Mouse (Mus musculus) heart, embryonic 12.5 days (tissue): ENCODE results near the gene Gpat2. TPM values are rescaled to one million over a fixed set of nuclear protein-coding genes. Genes with fewer than 3 reads are reported as not detected.

Experiments
- ATAC-seq: fragments of 200-750 bp; cut with Nextera tagmentation; 2 replicates; pipeline ENCODE4 v1.8.0; 2017; ENCODE audit warnings: moderate TSS enrichment, moderate library complexity; ENCODE audit not compliant: insufficient number of reproducible peaks, low FRiP score
- H3K27ac ChIP-seq: fragments of 300-500 bp; sonication (generic); 2 replicates; pipeline ENCODE4 v1.5.1; 2016; ENCODE audit warnings: mild to moderate bottlenecking, moderate library complexity; ENCODE audit not compliant: poor library complexity, severe bottlenecking
- H3K27me3 ChIP-seq: fragments of 300-500 bp; sonication (generic); replicated peaks from 2 replicates; pipeline ENCODE4 v1.6.1; 2016; ENCODE audit warnings: mild to moderate bottlenecking, moderate library complexity
- H3K36me3 ChIP-seq: fragments of 300-500 bp; sonication (generic); 2 replicates; pipeline ENCODE4 v1.6.1; 2016; ENCODE audit warnings: mild to moderate bottlenecking, moderate library complexity
- H3K4me1 ChIP-seq: fragments of 300-500 bp; sonication (generic); replicated peaks from 2 replicates; pipeline ENCODE4 v1.6.1; 2016; ENCODE audit warnings: mild to moderate bottlenecking
- H3K4me2 ChIP-seq: fragments of 300-500 bp; sonication (generic); 2 replicates; pipeline ENCODE4 v1.6.1; 2016; ENCODE audit warnings: mild to moderate bottlenecking, moderate library complexity
- H3K4me3 ChIP-seq: fragments of 300-500 bp; sonication (generic); 2 replicates; pipeline ENCODE4 v1.5.1; 2016; ENCODE audit warnings: mild to moderate bottlenecking
- H3K9ac ChIP-seq: fragments of 300-500 bp; sonication (generic); 2 replicates; pipeline ENCODE4 v1.6.1; 2016; ENCODE audit warnings: mild to moderate bottlenecking, moderate library complexity
- H3K9me3 ChIP-seq: fragments of 300-500 bp; sonication (generic); replicated peaks from 2 replicates; pipeline ENCODE4 v1.6.1; 2016; ENCODE audit warnings: mild to moderate bottlenecking, moderate library complexity
- WGBS: fragments of 180-500 bp; shearing (Covaris S2); methylation state at CpG from one replicate; pipeline ENCODE4 v1.1.7; 2016; 5-methylcytosine and 5-hydroxymethylcytosine counted together
- polyA plus RNA-seq: library from polyadenylated mRNA; unstranded; fragments of >200 nt; fragmentation: Nextera tagmentation; extraction: Ambion mirVana; gene quantifications from 2 replicates; pipeline ENCODE4 v1.2.1, GENCODE M21; 2016

Gpat2 gene
- polyA plus RNA-seq, 1 experiment from 2014 or later: 0.45 TPM

GRCm38 (mm10) chr2:127394606-127395161, 30.3 kb upstream of the Gpat2 start:
- Histone ChIP-seq H3K9ac (no peak overlapping the region), H3K4me2 (no peak overlapping the region), H3K9me3 (no peaks in the 10 kb centered on the region), H3K4me3 (no peak overlapping the region), H3K27ac (peak overlapping the region; percentile 39), H3K4me1 (peaks cover 29% of the 10 kb centered on the region), H3K27me3 (no peaks in the 10 kb centered on the region), H3K36me3 (no peaks in the 10 kb centered on the region)
- 49% methylated on average over 5 of the region's 5 CpGs for WGBS
- ATAC-seq: 0 out of 2 replicates have a peak, but pooled peaks have one; percentile 22

- WGBS: 86% methylated on average over 7 of the region's 7 CpGs
- no peak overlapping the region for H3K27ac ChIP-seq
- no peak overlapping the region for H3K4me3 ChIP-seq
- no peaks in the 10 kb centered on the region for H3K9me3 ChIP-seq
- peaks cover 44% of the 10 kb centered on the region for H3K4me1 ChIP-seq
- H3K36me3 ChIP-seq: no peaks in the 10 kb centered on the region
- no peak overlapping the region for H3K9ac ChIP-seq
- ATAC-seq: no peak
- no peaks in the 10 kb centered on the region for H3K27me3 ChIP-seq
- H3K4me2 ChIP-seq: no peak overlapping the region
These were observed 26.3 kb upstream of the Gpat2 start for GRCm38 (mm10) chr2:127398738-127399137.

GRCm38 (mm10) chr2:127411126-127411525, 13.9 kb upstream of the Gpat2 start:
- 65% methylated on average over 6 of the region's 6 CpGs for WGBS
- Histone ChIP-seq H3K27ac (no peak overlapping the region), H3K9me3 (no peaks in the 10 kb centered on the region), H3K4me2 (no peak overlapping the region), H3K27me3 (peaks cover 4% of the 10 kb centered on the region; the same call in 1 of the 2 replicates), H3K9ac (no peak overlapping the region), H3K4me3 (no peak overlapping the region), H3K4me1 (peaks cover 8% of the 10 kb centered on the region; the same call in 1 of the 2 replicates), H3K36me3 (no peaks in the 10 kb centered on the region)
- ATAC-seq: no peak

GRCm38 (mm10) chr2:127415806-127416205, 9.2 kb upstream of the Gpat2 start:
- no peak overlapping the region for H3K4me2 ChIP-seq
- H3K4me1 ChIP-seq: peaks cover 12% of the 10 kb centered on the region; the same call in 1 of the 2 replicates
- WGBS: 66% methylated on average over 10 of the region's 10 CpGs
- H3K9me3 ChIP-seq: no peaks in the 10 kb centered on the region
- no peak overlapping the region for H3K27ac ChIP-seq
- no peak overlapping the region for H3K4me3 ChIP-seq
- H3K9ac ChIP-seq: no peak overlapping the region
- H3K27me3 ChIP-seq: peaks cover 5% of the 10 kb centered on the region; the same call in 1 of the 2 replicates
- no peak for ATAC-seq
- no peaks in the 10 kb centered on the region for H3K36me3 ChIP-seq

GRCm38 (mm10) chr2:127416706-127417105, 8.3 kb upstream of the Gpat2 start:
- ATAC-seq: no peak
- no peak overlapping the region for H3K4me3 ChIP-seq
- H3K27ac ChIP-seq: no peak overlapping the region
- H3K9ac ChIP-seq: no peak overlapping the region
- H3K27me3 ChIP-seq: peaks cover 5% of the 10 kb centered on the region; the same call in 1 of the 2 replicates
- 37% methylated on average over 3 of the region's 3 CpGs for WGBS
- H3K4me1 ChIP-seq: 0 out of 2 replicates have a peak, but pooled peaks cover 5% of the 10 kb centered on the region
- no peak overlapping the region for H3K4me2 ChIP-seq
- H3K36me3 ChIP-seq: no peaks in the 10 kb centered on the region
- no peaks in the 10 kb centered on the region for H3K9me3 ChIP-seq

- Histone ChIP-seq H3K4me2 (no peak overlapping the region), H3K36me3 (no peaks in the 10 kb centered on the region), H3K4me1 (0 out of 2 replicates have a peak, but pooled peaks cover 5% of the 10 kb centered on the region), H3K9ac (no peak overlapping the region), H3K27me3 (peaks cover 5% of the 10 kb centered on the region; the same call in 1 of the 2 replicates), H3K4me3 (no peak overlapping the region), H3K27ac (no peak overlapping the region), H3K9me3 (no peaks in the 10 kb centered on the region)
- WGBS: 64% methylated on average over 10 of the region's 10 CpGs
- ATAC-seq: no peak
These were observed 6.6 kb upstream of the Gpat2 start for GRCm38 (mm10) chr2:127418266-127418970.

- Histone ChIP-seq H3K4me2 (no peak overlapping the region), H3K4me3 (no peak overlapping the region), H3K9me3 (no peaks in the 10 kb centered on the region), H3K27me3 (0 out of 2 replicates have a peak, but pooled peaks cover 4% of the 10 kb centered on the region), H3K4me1 (no peaks in the 10 kb centered on the region; the same call in none of the 2 replicates), H3K36me3 (peaks cover 17% of the 10 kb centered on the region; the same call in 1 of the 2 replicates), H3K9ac (no peak overlapping the region), H3K27ac (no peak overlapping the region)
- WGBS: 21% methylated on average over 3 of the region's 3 CpGs
- ATAC-seq: no peak
These were observed 5.2 kb downstream of the Gpat2 start for GRCm38 (mm10) chr2:127430238-127430637.

GRCm38 (mm10) chr2:127433487-127434295, 8.7 kb downstream of the Gpat2 start:
- H3K4me2 ChIP-seq: no peak overlapping the region
- no peaks in the 10 kb centered on the region for H3K4me1 ChIP-seq
- H3K4me3 ChIP-seq: no peak overlapping the region
- no peak overlapping the region for H3K27ac ChIP-seq
- WGBS: 76% methylated on average over 9 of the region's 9 CpGs
- no peak overlapping the region for H3K9ac ChIP-seq
- peaks cover 44% of the 10 kb centered on the region for H3K36me3 ChIP-seq
- 0 out of 2 replicates have a peak, but pooled peaks have one; percentile 22 for ATAC-seq
- H3K27me3 ChIP-seq: no peaks in the 10 kb centered on the region
- no peaks in the 10 kb centered on the region for H3K9me3 ChIP-seq

GRCm38 (mm10) chr2:127435135-127435534, 10.1 kb downstream of the Gpat2 start:
- no peak for ATAC-seq
- no peak overlapping the region for H3K4me3 ChIP-seq
- WGBS: 29% methylated on average over 2 of the region's 2 CpGs
- no peak overlapping the region for H3K9ac ChIP-seq
- no peak overlapping the region for H3K4me2 ChIP-seq
- H3K27me3 ChIP-seq: no peaks in the 10 kb centered on the region
- H3K27ac ChIP-seq: no peak overlapping the region
- H3K36me3 ChIP-seq: peaks cover 53% of the 10 kb centered on the region
- H3K9me3 ChIP-seq: no peaks in the 10 kb centered on the region
- H3K4me1 ChIP-seq: no peaks in the 10 kb centered on the region

- Histone ChIP-seq H3K9ac (no peak overlapping the region), H3K27me3 (no peaks in the 10 kb centered on the region), H3K4me3 (no peak overlapping the region), H3K9me3 (no peaks in the 10 kb centered on the region), H3K4me1 (no peaks in the 10 kb centered on the region), H3K36me3 (peaks cover 53% of the 10 kb centered on the region), H3K4me2 (no peak overlapping the region), H3K27ac (no peak overlapping the region)
- WGBS: 94% methylated on average over 2 of the region's 2 CpGs
- no peak for ATAC-seq
These were observed 10.6 kb downstream of the Gpat2 start for GRCm38 (mm10) chr2:127435554-127435953.

GRCm38 (mm10) chr2:127437697-127438096, 12.7 kb downstream of the Gpat2 start:
- Histone ChIP-seq H3K4me3 (no peak overlapping the region), H3K4me2 (no peak overlapping the region), H3K36me3 (peaks cover 53% of the 10 kb centered on the region), H3K27ac (no peak overlapping the region), H3K27me3 (no peaks in the 10 kb centered on the region), H3K9me3 (no peaks in the 10 kb centered on the region), H3K4me1 (no peaks in the 10 kb centered on the region), H3K9ac (no peak overlapping the region)
- ATAC-seq: no peak
- WGBS: 88% methylated on average over 5 of the region's 5 CpGs
